Mouse (Mus musculus) 3134 (cell line): ENCODE results near the gene Ppm1h.

Experiments used
- DNase-seq: peaks from one replicate; pipeline ENCODE4 v3.0.0-alpha.2; 2011; ENCODE audit warnings: low spot score; ENCODE audit not compliant: insufficient read length; ENCODE audit errors: extremely low read depth

Ppm1h gene

DNA sequence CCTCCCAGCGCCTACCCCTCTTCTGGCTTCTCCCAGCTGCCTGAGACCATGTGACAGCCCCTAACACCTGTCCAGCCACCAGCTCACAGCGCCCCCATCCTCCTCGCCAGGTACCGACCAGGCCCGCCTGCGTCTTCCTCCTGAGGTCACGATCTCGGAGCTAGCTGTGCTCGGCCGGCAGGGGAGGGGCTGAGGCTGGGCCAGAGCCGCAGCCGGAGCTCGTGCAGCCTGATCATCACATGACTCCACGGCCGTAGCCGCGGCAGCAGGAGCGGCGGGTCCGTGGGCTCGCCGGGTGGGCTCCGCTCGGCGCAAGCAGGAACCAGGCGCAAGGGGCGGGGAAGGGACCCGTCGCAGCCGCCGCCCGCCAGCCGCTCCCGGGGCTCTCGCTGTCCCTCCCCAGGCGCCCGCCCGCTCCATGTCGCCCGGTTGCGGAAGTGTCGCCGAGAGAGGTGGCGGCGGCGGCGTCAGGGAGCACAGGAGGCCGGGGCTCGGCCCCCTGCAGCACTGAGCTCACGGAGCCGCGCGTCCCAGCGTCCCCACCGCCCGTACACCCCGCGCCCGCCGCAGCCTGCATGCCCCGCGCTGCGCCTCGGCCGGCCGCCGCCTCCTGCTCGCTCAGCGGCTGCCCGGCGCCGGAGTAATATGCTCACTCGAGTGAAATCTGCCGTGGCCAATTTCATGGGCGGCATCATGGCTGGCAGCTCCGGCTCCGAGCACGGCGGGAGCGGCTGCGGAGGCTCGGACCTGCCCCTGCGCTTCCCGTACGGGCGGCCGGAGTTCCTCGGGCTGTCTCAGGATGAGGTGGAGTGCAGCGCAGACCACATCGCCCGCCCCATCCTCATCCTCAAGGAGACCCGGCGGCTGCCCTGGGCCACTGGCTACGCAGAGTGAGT is at the start of gene Ppm1h:
Gene Ppm1h, plus strand, starts transcription at position 222 of the 896 bp plus-strand sequence.
- DNase-seq = no peak

DNA sequence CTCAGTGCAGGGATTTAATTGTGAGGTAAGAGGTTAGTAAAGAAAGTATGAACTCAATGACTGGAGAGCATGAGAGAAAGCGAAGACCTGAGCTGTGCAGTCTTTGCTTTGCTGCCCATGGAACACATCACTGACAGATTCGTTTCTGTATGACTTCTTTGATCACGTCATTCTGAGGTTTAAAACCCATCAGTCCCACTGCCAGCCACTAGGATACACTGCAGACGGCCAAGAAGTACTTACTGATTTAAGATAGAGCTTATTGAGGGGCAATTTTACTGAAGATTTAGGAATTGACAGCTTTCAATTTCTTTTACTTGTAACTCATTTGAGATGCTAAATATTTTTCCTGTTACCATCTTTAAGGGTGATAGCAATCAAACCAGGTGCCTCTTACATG is 49.6 kb upstream of the Ppm1h start:
- DNase-seq = no peak

DNA sequence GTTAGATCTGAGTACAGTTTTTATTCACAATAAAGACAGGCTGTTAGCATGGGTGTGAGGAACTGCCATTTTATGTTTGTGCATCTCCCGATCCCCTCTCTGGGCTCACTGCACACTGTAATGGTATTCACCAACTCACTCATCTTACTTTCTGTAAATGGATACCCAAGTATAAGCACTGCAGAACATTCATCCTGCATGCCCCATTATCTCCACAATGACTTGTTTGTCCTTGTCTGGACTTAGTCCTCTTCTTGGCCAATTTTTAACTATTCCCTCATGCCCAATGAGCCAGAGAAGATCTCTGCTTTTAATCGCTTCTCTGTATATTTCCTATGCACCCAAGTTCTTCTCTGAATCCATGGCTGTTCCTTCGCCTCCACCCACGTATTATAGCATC is 38.7 kb upstream of the Ppm1h start:
- DNase-seq = no peak

DNA sequence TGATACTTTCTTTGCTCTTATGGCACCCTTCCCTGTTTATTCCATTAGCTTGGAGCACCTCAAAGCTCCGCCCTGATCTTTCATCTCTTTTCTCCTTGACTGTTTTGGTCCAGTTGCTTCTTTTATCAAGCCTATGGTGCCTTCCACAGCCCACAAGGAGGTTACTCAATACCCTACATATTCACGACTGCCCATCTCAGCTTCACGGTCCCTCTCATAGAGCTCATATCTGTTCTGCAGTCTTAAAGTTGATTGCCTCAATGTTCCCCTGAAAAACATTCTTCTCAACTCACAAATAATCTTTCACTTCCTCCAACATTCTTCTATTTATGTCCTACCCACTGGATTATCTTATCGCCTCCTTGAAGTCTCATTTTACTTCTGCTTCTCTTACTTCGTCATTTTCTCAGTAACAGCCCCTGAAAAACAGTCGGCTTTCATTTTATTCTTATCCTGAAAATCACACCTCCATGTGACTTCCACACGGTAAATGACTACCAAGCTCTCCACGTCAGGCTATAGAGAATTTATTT is 37.2 kb upstream of the Ppm1h start:
- no peak for DNase-seq

DNA sequence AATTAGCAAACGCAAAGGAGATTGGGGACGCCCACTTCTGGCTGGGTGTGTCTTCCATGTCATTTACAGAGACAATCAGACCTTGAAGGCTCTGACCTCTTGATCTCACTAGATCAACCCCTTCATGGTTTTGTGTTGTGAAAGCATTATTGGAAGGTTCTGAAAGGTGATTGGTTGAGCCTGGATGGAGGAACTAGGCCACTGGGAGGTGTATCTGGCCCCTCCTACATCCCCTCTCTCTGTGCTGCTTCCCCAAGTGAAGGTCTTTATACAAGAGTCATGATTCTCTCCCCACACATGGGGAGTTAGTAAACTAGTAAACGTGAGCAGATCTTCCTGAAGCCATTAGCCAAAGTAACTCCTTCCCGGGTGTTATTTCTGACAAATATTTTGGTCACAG is 36.4 kb upstream of the Ppm1h start:
- no peak for DNase-seq

DNA sequence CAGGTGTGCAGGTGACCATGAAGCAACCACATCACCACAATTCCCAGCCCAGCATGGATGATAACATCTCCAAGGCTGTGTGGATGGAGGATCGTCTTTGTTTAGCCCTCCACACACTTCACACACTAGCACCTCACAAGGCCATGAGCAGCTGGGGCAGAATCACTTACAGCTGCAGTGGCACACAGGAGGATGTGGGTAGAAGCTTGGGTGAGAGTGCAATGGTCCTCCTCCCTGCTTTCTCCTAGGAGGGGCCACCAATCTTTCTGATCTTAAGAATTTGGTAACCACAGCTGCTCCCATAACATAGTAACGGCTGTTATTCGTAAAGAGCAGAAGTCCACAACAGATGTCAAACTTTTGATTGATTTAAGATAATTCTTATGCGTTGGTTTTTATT is 26.6 kb upstream of the Ppm1h start:
- DNase-seq = no peak

DNA sequence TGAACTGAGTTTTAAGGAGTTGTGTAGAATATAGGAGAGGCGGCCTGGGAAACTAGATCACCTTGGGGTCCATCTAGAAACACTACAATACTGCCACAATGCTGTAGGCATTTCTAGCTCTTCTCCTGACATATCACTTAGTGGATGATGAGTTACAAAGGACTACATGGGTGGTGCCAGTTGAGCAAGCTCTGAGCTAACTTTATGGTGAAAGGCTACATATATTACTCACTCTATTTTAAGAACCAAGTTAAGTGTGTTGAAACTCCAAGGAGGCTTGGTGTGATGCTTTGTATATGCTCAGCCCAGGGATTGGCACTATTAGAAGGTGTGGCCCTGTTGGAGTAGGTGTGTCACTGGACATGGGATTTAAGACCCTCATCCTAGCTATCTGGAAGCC is 26.0 kb upstream of the Ppm1h start:
- DNase-seq = no peak

DNA sequence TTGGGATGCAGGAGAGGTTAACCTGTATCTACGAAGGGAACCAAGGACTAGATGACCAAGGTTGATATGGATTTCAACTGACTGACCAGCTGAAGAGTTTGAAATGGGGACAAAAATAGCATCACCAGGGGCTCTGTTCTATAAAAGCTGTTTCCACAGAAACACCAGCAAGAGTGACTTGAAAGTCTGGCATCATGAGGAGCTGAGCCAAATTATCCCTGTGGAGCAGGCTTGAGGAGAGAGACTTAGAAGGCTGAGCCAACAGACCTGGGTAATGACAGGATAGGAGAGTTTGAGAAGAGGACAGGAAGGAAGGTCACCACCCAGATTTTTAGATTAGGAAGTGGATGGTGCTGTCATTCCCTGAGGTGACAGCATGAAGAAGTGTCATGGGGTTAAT is 12.9 kb upstream of the Ppm1h start:
- DNase-seq = no peak

DNA sequence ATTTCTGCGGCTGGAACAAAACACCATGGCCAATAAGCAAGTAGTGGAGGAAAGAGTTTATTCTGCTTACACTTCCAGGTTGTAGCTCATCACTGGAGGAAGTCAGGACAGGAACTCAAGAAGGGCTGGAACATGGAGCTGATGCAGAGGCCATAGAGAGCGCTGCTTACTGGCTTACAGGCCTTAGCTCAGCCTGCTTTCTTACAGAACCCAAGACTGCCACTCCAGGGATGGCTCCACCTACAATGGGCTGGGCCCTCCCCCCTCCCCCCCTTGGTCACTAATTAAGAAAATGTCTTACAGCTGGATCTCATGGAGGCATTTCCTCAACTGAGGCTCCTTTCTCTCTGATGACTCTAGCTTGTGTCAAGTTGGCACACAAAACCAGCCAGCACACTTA is 7.3 kb upstream of the Ppm1h start:
- DNase-seq = no peak

DNA sequence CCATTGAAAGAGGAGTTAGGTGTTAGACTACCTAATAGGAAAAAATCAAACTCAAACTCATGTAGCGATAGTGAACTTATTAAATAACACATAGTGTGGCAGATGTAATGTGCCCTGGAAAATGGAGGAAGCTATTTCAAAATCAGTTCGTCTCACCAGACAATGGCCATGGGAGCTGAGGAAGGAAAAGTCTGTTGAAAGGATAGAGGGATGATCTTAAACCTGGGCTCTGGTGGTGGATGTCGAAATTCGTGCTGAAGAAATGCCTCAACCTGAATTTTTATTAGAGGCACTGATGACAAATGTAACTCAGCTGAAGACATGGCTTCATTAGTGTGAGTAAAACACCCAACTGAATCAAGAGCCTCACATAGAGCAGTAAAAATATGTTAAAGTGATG is 6.5 kb upstream of the Ppm1h start:
- no peak for DNase-seq

DNA sequence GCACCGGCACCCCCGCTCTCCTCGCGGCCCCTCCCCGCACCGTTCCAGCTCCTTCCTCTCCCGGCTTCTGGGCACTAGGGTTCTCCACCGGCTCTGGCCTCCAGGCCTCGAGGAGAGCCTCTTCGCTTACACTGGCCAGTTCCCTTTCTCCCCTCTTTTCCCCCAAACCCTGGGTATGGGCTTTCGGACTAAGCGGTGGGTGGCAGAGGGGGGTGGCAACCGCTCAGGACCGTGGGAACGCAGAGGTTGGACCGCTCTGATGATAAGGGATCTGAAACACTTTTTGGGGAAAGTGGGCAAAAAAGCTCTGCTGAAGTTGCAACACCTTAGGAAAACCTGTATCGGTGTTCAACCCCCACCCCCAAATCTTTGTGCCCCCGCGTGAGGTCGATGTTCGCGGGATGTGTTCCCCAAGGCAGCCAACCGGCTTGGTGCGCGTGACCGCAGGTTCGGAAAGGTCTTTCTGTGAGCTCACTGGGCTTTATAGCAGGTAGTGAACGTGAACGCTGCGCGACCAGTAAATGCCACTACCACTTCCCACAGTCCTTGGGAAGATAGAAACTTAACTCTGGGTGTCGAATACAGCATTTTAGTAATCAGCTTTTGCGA is 979 bp downstream of the Ppm1h start:
- DNase-seq = no peak

DNA sequence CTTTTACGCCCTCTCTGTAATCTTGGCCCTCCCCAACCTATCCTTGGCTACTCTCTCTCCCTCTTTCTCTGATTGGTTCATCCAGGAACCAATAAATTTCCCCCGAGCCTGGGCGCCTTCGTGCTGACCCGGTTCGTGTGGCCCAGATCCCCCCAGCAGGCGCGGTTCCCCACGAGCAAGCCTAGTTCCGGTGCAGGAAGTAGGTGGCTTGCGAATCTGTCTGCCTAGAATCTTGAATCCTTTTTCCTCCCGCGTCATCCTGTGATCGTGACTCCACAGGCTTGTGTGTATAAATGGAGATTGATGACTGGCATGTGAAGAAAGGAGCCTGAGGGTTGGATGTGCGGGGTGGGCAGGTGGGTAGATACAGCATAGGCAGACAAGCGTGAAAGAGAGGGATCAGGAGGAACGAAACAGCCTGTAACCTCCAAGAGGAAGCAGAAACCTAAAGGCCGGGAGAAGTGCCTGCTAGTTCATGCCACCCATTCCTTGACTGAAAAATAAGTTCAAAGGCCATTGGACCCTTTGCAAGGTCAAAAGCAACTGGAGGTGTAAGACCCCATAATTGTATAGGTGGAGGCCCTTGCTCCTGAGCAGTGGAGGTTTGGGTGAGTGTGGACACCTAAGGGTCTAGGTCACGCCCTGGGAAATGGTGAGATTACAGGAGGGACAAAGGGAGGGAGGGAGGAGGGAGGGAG is 2.0 kb downstream of the Ppm1h start:
- DNase-seq = no peak

DNA sequence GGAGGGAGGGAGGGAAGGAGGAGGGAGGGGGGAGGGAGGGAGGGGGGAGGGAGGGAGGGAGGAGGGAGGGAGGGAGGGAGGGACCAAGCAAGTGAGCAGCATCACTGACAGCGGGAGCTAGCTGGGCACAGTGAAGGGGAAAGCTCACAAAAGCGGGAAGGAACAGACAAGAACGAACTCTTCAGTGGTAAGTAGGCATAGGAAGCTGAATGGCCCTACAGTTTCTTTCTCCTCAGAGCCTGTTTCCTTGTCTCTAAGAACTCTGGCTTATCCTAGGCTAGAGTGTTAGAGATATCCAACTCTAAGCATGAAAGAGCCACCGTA is 2.5 kb downstream of the Ppm1h start:
- no peak for DNase-seq

DNA sequence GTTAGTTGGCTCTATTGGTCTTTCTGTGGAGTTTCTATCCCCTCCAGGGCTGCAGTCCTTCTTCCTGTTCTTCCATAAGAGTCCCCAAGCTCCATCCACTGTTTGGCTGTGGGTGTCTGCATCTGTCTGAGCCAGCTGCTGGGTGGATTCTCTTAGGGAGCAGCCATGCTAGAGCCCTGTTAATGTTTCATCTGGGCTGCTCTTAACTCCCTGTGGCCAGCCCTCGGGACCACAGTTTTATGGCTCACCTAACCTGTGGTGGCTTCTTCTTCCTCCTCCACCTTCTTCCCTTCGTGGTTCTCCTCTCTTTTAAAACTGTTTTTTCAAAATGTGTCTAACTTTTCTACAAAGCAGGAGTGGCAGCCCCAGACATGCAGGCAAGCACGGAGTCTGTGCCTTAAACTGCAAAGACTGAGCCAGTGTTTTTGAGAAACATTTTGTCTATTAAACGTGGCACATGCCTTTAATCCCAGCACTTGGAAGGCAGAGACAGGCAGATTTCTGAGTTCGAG is 5.3 kb downstream of the Ppm1h start:
- DNase-seq = no peak

DNA sequence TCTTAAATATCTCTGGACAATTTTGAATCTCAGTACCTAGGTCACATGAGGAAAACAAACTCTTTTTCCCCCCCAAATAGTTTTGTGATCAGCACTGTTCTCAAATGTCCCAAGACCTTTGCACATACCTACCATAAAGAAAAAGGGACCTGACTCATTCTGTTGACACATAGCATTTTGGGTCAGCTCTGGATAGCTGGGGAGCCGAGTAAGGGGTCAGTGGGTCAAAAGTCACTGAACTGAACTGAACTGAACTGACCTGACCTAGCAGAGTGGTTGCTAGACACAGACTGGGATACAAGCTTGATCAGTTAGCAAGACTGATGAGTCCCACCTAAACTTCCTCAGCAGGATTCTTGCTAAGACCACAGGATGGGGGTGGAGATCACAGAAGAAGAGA is 6.7 kb downstream of the Ppm1h start:
- DNase-seq = no peak

DNA sequence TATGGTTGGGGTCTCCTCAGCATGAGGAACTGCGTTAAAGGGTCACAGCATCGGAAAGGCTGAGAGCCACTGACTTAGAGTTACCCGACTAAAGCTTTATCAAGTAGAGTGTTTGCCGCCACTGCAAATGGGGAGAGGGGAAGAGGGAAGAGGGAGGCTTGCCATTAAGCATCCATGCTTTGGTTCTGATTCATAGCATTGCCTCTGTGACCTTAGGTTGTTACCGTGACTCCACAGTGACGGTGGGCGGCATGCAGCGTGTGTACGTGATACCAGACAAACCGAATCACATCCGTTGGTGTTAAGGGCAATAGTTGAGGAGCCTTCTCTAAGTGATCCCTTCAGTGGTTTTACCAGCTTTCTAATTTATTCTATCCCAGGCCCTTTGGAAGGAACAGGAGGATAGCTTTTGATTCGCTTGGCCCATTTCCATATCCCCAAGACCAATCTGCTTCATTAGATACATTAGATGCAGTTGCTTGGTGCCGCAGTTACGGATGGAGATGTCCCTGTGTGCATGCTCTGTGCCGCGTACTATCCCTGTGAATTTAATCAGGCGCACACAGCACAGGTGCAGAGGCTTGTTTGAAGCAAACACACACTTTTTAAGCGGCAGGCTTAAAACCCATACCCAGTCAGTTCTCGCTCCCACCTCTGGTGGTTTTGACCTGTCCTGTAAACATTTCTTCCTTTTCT is 7.4 kb downstream of the Ppm1h start:
- DNase-seq = no peak

DNA sequence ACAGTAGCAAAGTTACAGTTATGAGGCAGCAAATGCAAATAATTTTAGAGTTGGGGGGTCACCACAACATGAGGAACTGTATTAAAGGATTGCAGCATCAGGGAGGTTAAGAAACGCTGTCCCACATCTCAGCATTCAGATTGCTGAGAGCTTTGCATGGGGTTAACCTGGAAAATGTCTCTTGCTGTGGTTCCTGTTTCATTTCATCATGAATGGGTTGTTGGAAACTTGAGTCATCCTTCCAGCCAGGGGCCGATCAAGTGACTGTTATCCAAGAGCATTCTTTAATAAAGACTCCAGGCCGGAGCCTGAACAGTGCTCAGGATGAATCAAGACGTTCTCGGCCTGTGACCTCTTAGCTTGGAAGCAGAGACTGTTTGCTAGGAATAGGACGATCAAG is 12.1 kb downstream of the Ppm1h start:
- no peak for DNase-seq

DNA sequence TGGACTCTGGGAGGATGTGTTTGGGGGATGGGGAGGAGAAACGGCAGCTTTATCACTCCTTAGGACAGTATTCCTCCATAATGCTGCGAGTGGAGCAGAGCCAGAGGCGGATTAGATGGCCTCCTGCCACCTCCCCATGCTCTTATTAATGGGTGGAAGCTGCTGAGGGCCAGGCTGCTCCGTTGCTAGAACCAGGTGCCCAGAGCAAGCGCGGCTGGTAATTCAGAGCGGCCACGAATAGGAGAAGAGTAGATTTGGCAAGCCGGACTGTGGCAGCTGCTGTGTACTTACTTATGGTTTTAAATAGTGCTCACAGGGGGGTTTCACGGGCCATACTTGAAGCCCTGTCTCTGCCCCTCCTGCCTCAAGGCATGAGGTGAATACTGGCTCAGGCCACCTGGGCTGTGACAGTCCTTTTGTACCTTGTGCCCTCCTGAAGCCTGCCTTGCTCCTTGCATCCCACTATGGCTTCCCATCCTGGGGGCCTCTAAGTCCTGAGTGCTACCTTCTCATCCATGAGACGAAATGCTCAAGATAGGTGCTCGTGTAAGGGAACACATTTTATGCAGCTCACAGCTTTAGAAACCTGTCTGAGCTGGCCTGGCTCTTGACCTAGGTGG is 14.7 kb downstream of the Ppm1h start:
- DNase-seq = no peak

DNA sequence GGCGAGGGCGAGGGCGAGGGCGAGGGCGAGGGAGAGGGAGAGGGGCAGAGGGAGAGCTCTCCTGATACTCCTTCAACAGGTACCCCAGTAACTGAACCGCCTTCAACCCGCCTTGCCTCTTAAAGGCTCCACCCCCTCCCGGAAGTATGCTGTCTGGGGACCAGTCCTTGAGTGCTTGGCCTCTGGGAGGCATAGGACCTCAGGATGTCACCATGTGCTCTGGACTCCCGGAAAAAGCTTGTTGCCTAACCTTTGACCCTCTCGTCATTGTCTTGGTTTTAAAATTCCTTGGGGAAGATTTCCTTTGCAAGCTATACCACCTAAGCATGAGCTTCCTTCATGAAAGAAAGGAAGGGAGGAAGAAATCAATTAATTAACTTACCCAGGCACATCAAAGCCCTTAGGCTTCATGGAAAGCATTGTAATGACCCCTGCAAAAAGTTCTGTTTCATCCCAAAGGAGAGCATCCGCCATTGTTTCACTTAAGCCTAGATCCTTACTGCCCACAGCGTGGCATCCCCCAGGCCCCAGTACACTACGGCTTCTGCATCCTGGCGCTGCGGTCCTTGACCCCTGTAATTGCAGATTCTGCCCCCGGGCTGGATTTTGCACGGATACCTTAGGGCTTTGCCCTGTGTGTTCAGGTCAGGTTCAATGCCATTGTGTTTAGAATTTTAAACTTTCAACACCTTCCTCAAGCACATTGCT is 15.5 kb downstream of the Ppm1h start:
- no peak for DNase-seq

DNA sequence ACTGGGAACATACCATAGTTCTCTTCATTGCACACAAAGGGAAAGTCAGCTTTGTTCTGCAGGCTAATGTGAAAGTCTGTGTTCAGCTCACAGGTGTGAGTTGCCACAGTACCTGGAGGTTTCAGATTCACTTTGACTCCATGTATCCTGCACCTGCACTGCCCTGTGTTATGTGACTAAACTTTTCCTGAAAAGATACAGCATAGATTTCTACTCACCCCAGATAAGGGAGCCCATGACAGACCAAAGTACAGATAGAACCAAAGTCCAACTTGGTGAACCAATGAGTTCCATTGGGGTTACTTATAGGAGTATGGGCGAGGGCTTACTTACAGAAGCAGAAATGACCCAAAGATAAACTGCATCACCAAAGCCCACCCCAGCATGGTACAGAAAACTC is 17.8 kb downstream of the Ppm1h start:
- no peak for DNase-seq
